Mouse (Mus musculus): Measurements from ENCODE around the gene Fam84b.
"Not testable (repeated sequence)": the region's sequence is repeated elsewhere in the genome, so short reads cannot be mapped to it uniquely, and the experiment has no call there.

Gene Fam84b

DNA sequence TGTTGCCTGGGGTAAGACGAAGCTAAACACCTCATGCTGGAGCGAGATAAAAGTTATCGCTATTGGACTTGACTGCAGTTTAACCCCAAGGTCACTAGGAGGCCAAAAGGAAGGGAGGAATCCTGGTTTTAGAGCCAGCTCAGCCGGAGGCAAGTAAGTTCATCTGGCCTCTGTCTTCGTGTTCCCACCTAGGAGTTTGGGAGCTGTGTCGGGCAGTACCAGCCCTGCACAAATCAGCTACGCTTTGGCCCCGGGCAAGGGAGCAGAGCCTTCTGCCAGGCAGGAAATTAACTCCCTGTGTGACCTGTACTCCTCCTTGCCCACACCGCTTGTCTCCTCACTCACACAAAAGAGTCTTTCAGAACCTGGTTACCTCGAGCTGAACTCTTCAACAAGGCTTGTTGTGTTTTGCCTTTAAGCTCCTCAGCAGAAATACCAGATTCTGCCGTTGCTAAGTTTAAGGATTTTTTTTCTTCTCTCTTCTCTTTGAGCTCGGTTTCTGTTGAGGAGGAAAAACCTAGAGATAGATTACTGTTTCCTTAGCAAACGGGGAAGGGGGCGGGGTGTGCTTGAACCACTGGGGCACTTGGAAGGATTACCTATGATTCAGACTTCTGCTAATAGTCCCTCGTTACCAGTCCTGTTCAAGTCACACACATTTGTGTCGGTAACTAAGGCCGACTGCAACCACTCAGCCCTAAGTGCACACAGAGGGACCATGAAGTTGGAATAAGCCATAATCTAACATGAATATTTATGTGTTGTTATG lies at the start of gene Fam84b:
Gene Fam84b, minus strand, starts transcription at position 548 of the 769 bp plus-strand sequence.
- in situ Hi-C loops (cut with MboI; ENCODE audit: unreplicated experiment in 2 of 2) = no loop called here

DNA sequence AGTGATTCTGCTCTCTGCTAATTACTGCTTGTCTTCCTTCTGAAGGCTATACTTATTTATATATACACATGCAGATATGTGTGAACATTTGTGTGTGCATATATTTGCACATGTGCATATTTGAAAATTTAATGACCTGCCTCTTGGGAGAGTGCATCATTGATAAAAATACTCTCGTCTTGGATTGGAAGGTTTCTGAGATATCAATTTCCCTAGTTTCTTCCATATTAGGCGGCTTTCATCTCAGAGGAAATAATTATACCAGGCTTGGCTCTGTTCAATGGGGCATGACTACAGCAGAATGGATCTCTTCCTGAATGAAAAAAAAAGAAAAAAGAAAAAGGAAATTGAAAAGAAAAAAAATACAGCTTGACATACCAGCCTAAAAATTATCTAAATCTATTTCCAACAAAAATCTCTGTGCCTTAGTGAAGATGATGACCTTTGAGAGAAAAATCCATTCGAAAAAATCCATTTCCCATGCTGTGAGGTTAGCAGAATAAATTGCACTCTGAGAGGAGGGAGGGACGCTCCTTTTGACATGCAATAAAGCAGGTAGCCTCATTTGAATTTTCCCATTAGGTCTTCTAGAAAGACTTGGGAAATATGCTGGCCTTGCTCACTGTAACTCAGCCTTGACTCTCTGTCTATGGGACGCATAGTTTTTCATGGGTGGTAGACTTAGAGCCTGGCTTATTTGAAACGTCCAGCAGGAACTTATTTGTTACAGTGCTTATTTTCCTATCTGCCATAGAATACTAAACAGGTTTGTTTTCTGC lies 44.8 kb upstream of the Fam84b start:
- in situ Hi-C loops (cut with MboI; ENCODE audit: unreplicated experiment in 2 of 2) = no loop called here

DNA sequence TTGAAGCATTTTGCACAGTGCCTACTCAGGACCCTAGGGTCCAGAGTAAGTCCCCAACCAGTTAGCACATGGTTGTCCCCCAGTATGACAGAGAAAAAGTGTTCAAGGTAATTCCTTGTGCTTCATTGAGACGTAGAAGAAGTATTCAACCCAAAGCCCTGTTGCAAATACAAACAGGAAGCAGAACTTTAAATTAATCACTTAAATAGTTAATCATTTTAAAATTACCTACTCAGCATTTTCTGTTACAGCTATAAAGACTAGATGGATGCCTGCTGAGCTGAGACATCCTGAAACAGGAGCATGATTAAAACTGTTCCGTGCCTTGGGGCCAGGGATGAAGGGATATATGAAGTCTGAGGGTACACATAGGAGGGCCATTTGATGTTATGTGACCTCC lies 42.5 kb upstream of the Fam84b start:
- in situ Hi-C loops (cut with MboI; ENCODE audit: unreplicated experiment in 2 of 2) = no loop called here

DNA sequence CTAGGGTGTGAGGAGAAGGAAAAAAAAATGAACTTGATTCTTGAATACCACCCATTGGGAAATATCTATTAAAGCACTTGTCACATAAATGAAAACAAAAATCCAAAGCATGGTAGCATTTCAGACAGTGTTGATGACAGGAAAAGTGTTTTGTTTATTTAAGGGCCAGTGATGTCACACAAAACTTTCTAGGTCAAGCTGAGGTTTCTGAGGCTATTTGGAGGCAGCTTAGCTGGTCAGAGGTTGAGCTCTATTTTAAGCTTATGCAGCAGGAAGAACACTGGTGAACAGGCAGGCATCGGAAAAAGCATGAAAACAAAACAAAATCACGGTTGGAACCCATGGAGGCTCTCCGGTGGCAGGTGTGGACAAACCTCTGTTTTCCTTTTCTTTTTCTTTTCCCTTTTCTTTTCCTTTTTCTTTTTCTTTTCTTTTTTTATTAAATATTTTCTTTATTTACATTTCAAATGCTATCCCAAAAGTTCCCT lies 39.4 kb upstream of the Fam84b start:
- in situ Hi-C loops (cut with MboI; ENCODE audit: unreplicated experiment in 2 of 2) = no loop called here

DNA sequence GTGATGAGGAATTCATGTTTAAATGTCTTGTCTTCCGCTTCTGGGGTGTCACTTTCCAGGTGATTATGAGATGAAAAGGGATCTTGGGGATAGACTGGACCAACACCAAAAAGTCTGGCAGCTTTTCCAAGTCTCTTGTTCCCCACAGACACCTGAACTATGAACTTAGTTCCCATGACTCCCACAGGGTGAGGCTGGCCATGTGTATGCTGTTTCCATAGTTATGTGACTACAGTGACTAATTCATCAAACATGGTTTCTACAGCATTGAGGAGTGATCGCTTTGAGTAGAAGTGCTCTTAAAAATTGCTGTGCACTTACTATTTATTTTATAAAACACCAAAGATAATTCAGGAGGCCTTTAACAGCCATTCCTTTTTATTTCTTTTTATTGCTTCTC lies 35.1 kb upstream of the Fam84b start:
- in situ Hi-C loops (cut with MboI; ENCODE audit: unreplicated experiment in 2 of 2) = no loop called here

DNA sequence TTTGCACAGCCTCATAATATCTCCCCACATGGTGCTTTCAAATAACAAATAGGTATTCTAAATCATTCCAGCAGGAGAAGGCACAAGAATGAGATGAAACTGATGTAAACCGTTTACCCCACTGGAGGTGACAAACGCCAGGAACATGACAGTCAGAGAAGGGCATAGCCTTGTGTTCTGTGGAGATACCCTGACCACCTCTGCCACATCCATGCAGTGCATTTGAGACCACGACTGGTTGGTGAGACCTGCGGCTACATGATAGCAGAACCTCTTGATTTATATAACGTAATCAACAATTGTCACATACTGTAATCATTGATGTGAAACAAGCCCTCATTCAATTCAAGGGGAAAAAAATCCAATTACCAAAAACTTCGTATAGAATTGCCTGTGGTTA lies 22.1 kb upstream of the Fam84b start:
- in situ Hi-C loops (cut with MboI; ENCODE audit: unreplicated experiment in 2 of 2) = no loop called here

GRCm38 (mm10) chr15:60862417-60862816 lies 8.8 kb upstream of the Fam84b start:
- in situ Hi-C loops (cut with MboI; ENCODE audit: unreplicated experiment in 2 of 2) = no loop called here

DNA sequence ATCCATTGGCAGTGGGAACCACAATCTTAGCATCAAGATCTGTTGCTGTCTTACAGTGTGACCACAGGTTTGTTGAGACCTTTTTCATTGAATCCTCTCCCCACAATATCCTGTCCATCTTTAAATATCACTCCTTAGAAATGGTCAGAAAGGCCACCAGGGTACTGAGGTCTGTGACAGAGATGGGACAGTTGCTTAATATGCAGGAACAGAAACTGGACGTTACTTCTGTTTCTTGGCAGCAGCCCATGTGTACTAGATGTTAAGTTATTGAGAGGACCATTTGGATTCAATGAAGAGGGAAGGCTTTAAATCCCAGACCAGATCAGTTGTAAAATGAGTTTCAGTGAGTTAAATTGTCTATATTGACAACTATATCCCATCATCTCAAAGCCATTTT lies 1.5 kb upstream of the Fam84b start:
- in situ Hi-C loops (cut with MboI; ENCODE audit: unreplicated experiment in 2 of 2) = no loop called here

DNA sequence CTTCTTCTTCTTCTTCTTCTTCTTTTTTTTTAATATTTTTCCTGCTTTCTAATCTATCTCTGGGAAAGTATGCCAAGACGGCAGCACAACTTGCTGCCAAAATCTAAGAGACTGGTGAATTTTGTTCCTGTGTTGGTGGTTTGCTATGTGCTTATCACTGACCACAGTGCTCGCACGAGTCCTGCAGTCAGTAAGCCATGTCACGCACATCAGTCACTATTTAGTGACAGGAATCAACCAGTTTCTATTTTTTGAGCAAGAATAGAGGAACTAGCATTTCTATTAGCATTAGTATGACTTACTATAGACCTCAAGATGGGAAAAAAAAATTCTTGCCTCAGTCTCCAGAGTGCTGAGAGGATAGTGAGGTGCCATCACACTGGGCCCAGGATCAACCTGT lies 573 bp upstream of the Fam84b start:
- in situ Hi-C loops (cut with MboI; ENCODE audit: unreplicated experiment in 2 of 2) = no loop called here

GRCm38 (mm10) chr15:60848630-60849029 lies 4.9 kb downstream of the Fam84b start:
- in situ Hi-C loops (cut with MboI; ENCODE audit: unreplicated experiment in 2 of 2) = no loop called here

- in situ Hi-C loops (cut with MboI; ENCODE audit: unreplicated experiment in 2 of 2) = no loop called here
Observed at GRCm38 (mm10) chr15:60846291-60846690, 7.3 kb downstream of the Fam84b start.

GRCm38 (mm10) chr15:60845886-60846285 lies 7.7 kb downstream of the Fam84b start:
- in situ Hi-C loops (cut with MboI; ENCODE audit: unreplicated experiment in 2 of 2) = no loop called here

DNA sequence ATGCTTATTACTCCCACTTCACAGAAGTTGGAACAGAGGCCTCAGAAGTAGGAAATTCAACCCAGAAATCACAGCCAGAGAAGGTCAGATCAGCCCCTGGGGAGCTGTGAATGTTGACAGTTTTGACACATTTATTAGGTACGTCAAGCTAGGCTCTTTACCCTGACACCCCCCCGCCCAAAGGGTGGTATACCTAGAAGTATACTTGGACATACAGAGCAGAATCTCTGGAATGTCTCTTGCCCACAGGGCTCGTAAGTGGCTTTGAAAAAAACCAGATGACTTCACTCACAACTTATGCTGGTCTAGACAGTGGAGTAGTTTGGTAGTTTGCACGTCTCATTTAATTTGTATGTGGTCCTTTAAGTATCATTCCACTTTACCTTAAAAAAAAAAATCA lies 11.8 kb downstream of the Fam84b start:
- in situ Hi-C loops (cut with MboI; ENCODE audit: unreplicated experiment in 2 of 2) = no loop called here

- in situ Hi-C loops (cut with MboI; ENCODE audit: unreplicated experiment in 2 of 2) = not testable (repeated sequence)
Observed at GRCm38 (mm10) chr15:60841312-60841711, 12.3 kb downstream of the Fam84b start.

DNA sequence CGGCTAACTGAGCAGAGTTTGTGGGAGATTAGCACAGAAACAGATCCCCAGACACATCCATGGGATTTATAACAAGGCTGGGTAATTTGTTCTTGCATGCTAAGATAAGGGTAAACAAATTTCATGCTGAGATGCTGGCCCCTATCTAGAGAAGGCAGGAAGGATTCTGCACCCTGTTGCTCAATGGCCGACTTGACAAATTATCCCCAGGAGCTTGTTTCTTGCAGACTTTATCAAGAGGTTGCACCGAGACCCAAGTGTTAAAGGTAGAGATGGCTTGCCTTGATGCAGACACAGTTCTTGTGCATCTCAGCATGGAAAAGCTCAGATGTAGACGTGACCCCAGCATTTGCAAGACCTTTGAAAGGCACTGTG lies 13.3 kb downstream of the Fam84b start:
- in situ Hi-C loops (cut with MboI; ENCODE audit: unreplicated experiment in 2 of 2) = no loop called here

- in situ Hi-C loops (cut with MboI; ENCODE audit: unreplicated experiment in 2 of 2) = no loop called here
Observed at GRCm38 (mm10) chr15:60839539-60840295, 13.9 kb downstream of the Fam84b start.

DNA sequence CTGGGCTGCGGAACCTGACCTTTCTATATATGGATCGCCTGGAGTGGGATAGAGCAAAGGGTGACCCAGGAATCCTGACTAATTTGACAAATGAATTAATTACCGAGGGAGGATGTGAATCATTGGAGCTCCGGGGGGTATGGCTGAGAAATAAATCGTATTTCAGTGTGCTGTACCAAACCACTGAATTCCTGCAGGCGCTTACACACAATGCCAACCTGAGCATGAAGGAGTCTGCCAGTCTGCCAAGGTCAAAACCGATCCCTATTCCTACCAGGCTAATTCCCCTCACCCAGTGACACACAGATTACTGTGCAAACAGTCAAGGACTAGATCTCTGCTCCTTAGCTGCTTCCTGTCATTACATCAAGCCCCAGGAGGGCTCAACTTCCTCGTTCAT lies 15.4 kb downstream of the Fam84b start:
- in situ Hi-C loops (cut with MboI; ENCODE audit: unreplicated experiment in 2 of 2) = no loop called here

DNA sequence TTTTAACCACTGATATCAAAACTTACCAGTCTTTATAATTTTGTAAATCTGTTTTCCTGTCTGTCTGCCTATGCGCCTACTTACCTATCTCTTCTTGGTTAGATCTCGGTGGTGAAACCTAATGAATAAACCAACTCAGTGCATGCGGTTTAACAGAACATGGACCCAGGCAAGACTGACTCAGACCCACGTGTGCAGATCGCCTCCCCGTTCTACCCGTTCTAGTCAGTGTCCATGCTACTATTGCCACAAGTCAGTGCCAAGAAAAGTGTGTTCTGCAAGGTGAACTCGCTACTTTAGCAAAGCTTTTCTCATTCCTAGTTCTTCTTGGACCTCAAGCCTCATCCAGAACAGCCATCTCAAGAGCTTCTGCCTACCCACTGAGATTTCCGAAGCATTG lies 15.9 kb downstream of the Fam84b start:
- in situ Hi-C loops (cut with MboI; ENCODE audit: unreplicated experiment in 2 of 2) = no loop called here

- in situ Hi-C loops (cut with MboI; ENCODE audit: unreplicated experiment in 2 of 2) = no loop called here
Observed at GRCm38 (mm10) chr15:60836321-60836720, 17.3 kb downstream of the Fam84b start.

- in situ Hi-C loops (cut with MboI; ENCODE audit: unreplicated experiment in 2 of 2) = no loop called here
Observed at GRCm38 (mm10) chr15:60834598-60835571, 18.7 kb downstream of the Fam84b start.
